Mouse (Mus musculus) heart, adult 2 months (tissue): ENCODE results near the gene Gm49342. TPM values are rescaled to one million over a fixed set of nuclear protein-coding genes. Genes with fewer than 3 reads are reported as not detected.

Experiments
- DNase-seq, 2 experiments: peaks; one replicate each; pipeline ENCODE4 v3.0.0; 2021
- H3K27ac ChIP-seq: fragments of 200-600 bp; 2 replicates; pipeline ENCODE4 v1.8.1; 2022
- H3K27me3 ChIP-seq: fragments of 200-500 bp; 2 replicates; pipeline ENCODE4 v1.6.1; 2012; ENCODE audit warnings: mild to moderate bottlenecking, low read length, inconsistent platforms, mixed read lengths; ENCODE audit not compliant: control insufficient read depth, insufficient read depth
- H3K36me3 ChIP-seq: fragments of 200-500 bp; 2 replicates; pipeline ENCODE4 v1.6.1; 2012; ENCODE audit warnings: low read length, inconsistent platforms; ENCODE audit not compliant: control insufficient read depth, insufficient read depth
- H3K4me1 ChIP-seq: fragments of 200-500 bp; 2 replicates; pipeline ENCODE4 v1.6.1; 2011; ENCODE audit warnings: low read length; ENCODE audit not compliant: control insufficient read depth, insufficient read depth
- H3K4me3 ChIP-seq: fragments of 200-600 bp; 2 replicates; pipeline ENCODE4 v1.8.1; 2022
- H3K79me2 ChIP-seq: fragments of 200-500 bp; replicated peaks from 2 replicates; pipeline ENCODE4 v1.6.1; 2012; ENCODE audit warnings: mild to moderate bottlenecking, inconsistent platforms, low read length, moderate library complexity, mixed read lengths; ENCODE audit not compliant: control insufficient read depth, insufficient read depth
- H3K9ac ChIP-seq: fragments of 200-500 bp; 2 replicates; pipeline ENCODE4 v1.6.1; 2012; ENCODE audit warnings: low read depth, mild to moderate bottlenecking, control low read depth, inconsistent platforms, low read length, mixed read lengths
- CTCF ChIP-seq: fragments of 200-600 bp; IDR thresholded peaks from 2 replicates; pipeline ENCODE4 v1.8.1; 2022; ENCODE audit warnings: antibody characterized with exemption, mild to moderate bottlenecking, moderate library complexity
- EP300 ChIP-seq: fragments of 200-500 bp; IDR thresholded peaks from 2 replicates; pipeline ENCODE4 v1.6.1; 2011; ENCODE audit warnings: low read depth, low read length, control low read depth; ENCODE audit not compliant: insufficient read depth
- POLR2A ChIP-seq: fragments of 200-500 bp; IDR thresholded peaks from 2 replicates; pipeline ENCODE4 v1.6.1; 2011; ENCODE audit warnings: mild to moderate bottlenecking, low read depth, low read length, control low read depth; ENCODE audit not compliant: insufficient read depth
- WGBS: fragments of 180-500 bp; shearing (Covaris S2); methylation state at CpG from one replicate; pipeline ENCODE4 v1.1.7; 2018; 5-methylcytosine and 5-hydroxymethylcytosine counted together
- intact Hi-C: fragments of 180-260 bp; cut with DNase I; formaldehyde crosslinking; loops from one replicate; pipeline ENCODE4 v1.15.1; 2025
- polyA plus RNA-seq: library from polyadenylated mRNA; depleted of rRNA; stranded (reverse); fragments of >200 nt; gene quantifications from 2 replicates; pipeline ENCODE4 v1.2.3, GENCODE M21; 2012; rRNA removed
- total RNA-seq, 2 experiments: library from RNA; stranded (reverse); gene quantifications; 2 replicates each; pipeline ENCODE4 v1.2.3; 2021

Gene Gm49342
- total and polyA plus RNA-seq, 3 experiments, result 11.3 to 13.4 (median 12.1) TPM

- peaks cover 16% of the 10 kb centered on the region for H3K4me1 ChIP-seq
- 68% methylated on average over 8 of the region's 8 CpGs for WGBS
- intact Hi-C loops, result no loop called here
- H3K79me2 ChIP-seq, result no peaks in the 10 kb centered on the region
- TF ChIP-seq EP300 (no peak), CTCF (no peak), POLR2A (no peak)
- H3K36me3 ChIP-seq, result peaks cover 8% of the 10 kb centered on the region; the same call in 1 of the 2 replicates
- H3K27ac ChIP-seq, result peak within 1 kb of the TSS; percentile 89
- H3K27me3 ChIP-seq, result no peaks in the 10 kb centered on the region
- H3K4me3 ChIP-seq, result peak within 1 kb of the TSS; percentile 21
- DNase-seq, result no peak
- peak within 1 kb of the TSS; percentile 63 for H3K9ac ChIP-seq
These were observed 63.0 kb downstream of the Gm49342 start, which contains the start of gene Rnase10 for GRCm38 (mm10) chr14:51007152-51007801. Gene Rnase10, plus strand, starts transcription at chr14:51007751.

- peak; percentile 68 to 81 for DNase-seq
- Histone ChIP-seq H3K36me3 (peaks cover 8% of the 10 kb centered on the region; the same call in 1 of the 2 replicates), H3K4me3 (peak overlapping the region; percentile 21), H3K4me1 (peaks cover 16% of the 10 kb centered on the region), H3K79me2 (no peaks in the 10 kb centered on the region), H3K27me3 (no peaks in the 10 kb centered on the region), H3K27ac (peak overlapping the region; percentile 89), H3K9ac (peak overlapping the region; percentile 63)
- intact Hi-C loops, result loop anchor here (1.0 to 2.0 kb wide), 2 partner anchors 10 to 39 kb away; no protein-coding TSS in a partner anchor
- 11% methylated on average over 13 of the region's 13 CpGs for WGBS
- peak; percentile 24; the same call in 1 of the 2 replicates for TF ChIP-seq POLR2A
- TF ChIP-seq CTCF, result no peak
- TF ChIP-seq EP300, result peak; percentile 48; the same call in 1 of the 2 replicates
These were observed 63.8 kb downstream of the Gm49342 start for GRCm38 (mm10) chr14:51007914-51008713.

- 59% methylated on average over 4 of the region's 4 CpGs for WGBS
- no peak overlapping the region for H3K4me3 ChIP-seq
These were observed 64.5 kb downstream of the Gm49342 start for GRCm38 (mm10) chr14:51008781-51009180.

GRCm38 (mm10) chr14:51009572-51009971, 65.3 kb downstream of the Gm49342 start:
- intact Hi-C loops, result loop anchor here (2.0 kb wide), 1 partner anchor 41 kb away; no protein-coding TSS in a partner anchor

More at GRCm38 (mm10) chr14:51008781-51009180, 64.5 kb downstream of the Gm49342 start:
- Histone ChIP-seq H3K27me3 (no peaks in the 10 kb centered on the region), H3K36me3 (peaks cover 8% of the 10 kb centered on the region; the same call in 1 of the 2 replicates), H3K79me2 (no peaks in the 10 kb centered on the region), H3K27ac (peak overlapping the region; percentile 89), H3K9ac (no peak overlapping the region), H3K4me1 (peaks cover 16% of the 10 kb centered on the region)
- TF ChIP-seq CTCF (no peak), EP300 (no peak), POLR2A (no peak)
- DNase-seq, result no peak
- intact Hi-C loops, result loop anchor here (1.0 to 2.0 kb wide), 2 partner anchors 10 to 40 kb away; no protein-coding TSS in a partner anchor

More at GRCm38 (mm10) chr14:51009572-51009971, 65.3 kb downstream of the Gm49342 start:
- Histone ChIP-seq H3K4me3 (no peak overlapping the region), H3K36me3 (peaks cover 8% of the 10 kb centered on the region; the same call in 1 of the 2 replicates), H3K4me1 (peaks cover 16% of the 10 kb centered on the region), H3K27me3 (no peaks in the 10 kb centered on the region), H3K27ac (peak overlapping the region; percentile 89), H3K9ac (no peak overlapping the region), H3K79me2 (no peaks in the 10 kb centered on the region)
- DNase-seq, result no peak
- TF ChIP-seq EP300, result no peak
- no peak for TF ChIP-seq CTCF
- TF ChIP-seq POLR2A, result no peak
- WGBS, result 86% methylated on average over 6 of the region's 6 CpGs

Other genes with a start within 250 kb of the Gm49342 start
- gene Olfr748, start 237.1 kb upstream of the Gm49342 start, total RNA-seq, result not detected
- gene Olfr748, start 237.1 kb upstream of the Gm49342 start, polyA plus RNA-seq, result not detected in 2 replicates
- gene Olfr749, start 199.4 kb upstream of the Gm49342 start, total RNA-seq, result not detected
- gene Olfr749, start 199.4 kb upstream of the Gm49342 start, polyA plus RNA-seq, result not detected in 2 replicates
- 10 to 100 TPM; 13.2 to 13.9 TPM for gene Ttc5, start 159.0 kb upstream of the Gm49342 start, total RNA-seq
- gene Ttc5, start 159.0 kb upstream of the Gm49342 start, polyA plus RNA-seq, result 13.3 and 18.4 TPM in 2 replicates
- gene Ccnb1ip1, start 136.8 kb upstream of the Gm49342 start, total RNA-seq, result not detected
- not detected in 2 replicates for gene Ccnb1ip1, start 136.8 kb upstream of the Gm49342 start, polyA plus RNA-seq
- gene Parp2, start 136.7 kb upstream of the Gm49342 start, total RNA-seq, result 10 to 100 TPM; 14.7 to 15.6 TPM
- gene Parp2, start 136.7 kb upstream of the Gm49342 start, polyA plus RNA-seq, result 12.5 and 23.2 TPM in 2 replicates
- 10 to 100 TPM; 10.1 to 12.2 TPM for gene Tep1, start 74.0 kb upstream of the Gm49342 start, total RNA-seq
- 11.9 and 14.7 TPM in 2 replicates for gene Tep1, start 74.0 kb upstream of the Gm49342 start, polyA plus RNA-seq
- 10 to 100 TPM; 22.3 to 25.8 TPM for gene Klhl33, start 47.0 kb upstream of the Gm49342 start, total RNA-seq
- gene Klhl33, start 47.0 kb upstream of the Gm49342 start, polyA plus RNA-seq, result 14.4 and 26.7 TPM in 2 replicates
- 10 to 100 TPM; 67.8 to 70.5 TPM for gene Osgep, start 19.6 kb upstream of the Gm49342 start, total RNA-seq
- gene Osgep, start 19.6 kb upstream of the Gm49342 start, polyA plus RNA-seq, result 84.2 and 89.0 TPM in 2 replicates
- gene Apex1, start 19.5 kb upstream of the Gm49342 start, total RNA-seq, result 10 to 100 TPM; 23.2 to 27.4 TPM
- 18.8 and 31.6 TPM in 2 replicates for gene Apex1, start 19.5 kb upstream of the Gm49342 start, polyA plus RNA-seq
- 10 to 100 TPM; 18.6 to 27.8 TPM for gene Pip4p1, start 13.7 kb upstream of the Gm49342 start, total RNA-seq
- 30.5 and 54.4 TPM in 2 replicates for gene Pip4p1, start 13.7 kb upstream of the Gm49342 start, polyA plus RNA-seq
- gene Pnp, start 13.4 kb upstream of the Gm49342 start, total RNA-seq, result 10 to 100 TPM; 14.4 to 18.1 TPM
- gene Pnp, start 13.4 kb upstream of the Gm49342 start, polyA plus RNA-seq, result 17.2 and 25.4 TPM in 2 replicates
- gene Pnp2, start 11.5 kb downstream of the Gm49342 start, total RNA-seq, result under 1 TPM; 0.52 to 0.75 TPM
- 0.53 and 1.1 TPM in 2 replicates for gene Pnp2, start 11.5 kb downstream of the Gm49342 start, polyA plus RNA-seq
- under 1 TPM in 1 of 2 experiments, not detected in 1; 0.61 TPM for gene Rnase10, start 63.2 kb downstream of the Gm49342 start, total RNA-seq
- 0.21 and 0.38 TPM in 2 replicates for gene Rnase10, start 63.2 kb downstream of the Gm49342 start, polyA plus RNA-seq
- gene Rnase9, start 97.4 kb downstream of the Gm49342 start, total RNA-seq, result not detected
- not detected in 2 replicates for gene Rnase9, start 97.4 kb downstream of the Gm49342 start, polyA plus RNA-seq
- gene Rnase11, start 105.6 kb downstream of the Gm49342 start, total RNA-seq, result not detected
- not detected in 2 replicates for gene Rnase11, start 105.6 kb downstream of the Gm49342 start, polyA plus RNA-seq
- not detected for gene Rnase12, start 113.1 kb downstream of the Gm49342 start, total RNA-seq
- not detected in 2 replicates for gene Rnase12, start 113.1 kb downstream of the Gm49342 start, polyA plus RNA-seq
- gene Olfr750, start 129.9 kb downstream of the Gm49342 start, total RNA-seq, result not detected
- gene Olfr750, start 129.9 kb downstream of the Gm49342 start, polyA plus RNA-seq, result not detected in 2 replicates
- gene Rnase4, start 146.6 kb downstream of the Gm49342 start, total RNA-seq, result 10 to 100 TPM; 47.9 to 59.6 TPM
- gene Rnase4, start 146.6 kb downstream of the Gm49342 start, polyA plus RNA-seq, result 90.9 and 123 TPM in 2 replicates
- gene Ang, start 146.6 kb downstream of the Gm49342 start, total RNA-seq, result 10 to 100 TPM in 1 of 2 experiments, 1 to 10 TPM in 1; 5.6 to 10.2 TPM
- 10.8 and 12.1 TPM in 2 replicates for gene Ang, start 146.6 kb downstream of the Gm49342 start, polyA plus RNA-seq
- gene Eddm3b, start 169.9 kb downstream of the Gm49342 start, total RNA-seq, result not detected
- gene Eddm3b, start 169.9 kb downstream of the Gm49342 start, polyA plus RNA-seq, result not detected in 2 replicates
- under 1 TPM; 0.25 to 0.78 TPM for gene Rnase6, start 179.4 kb downstream of the Gm49342 start, total RNA-seq
- 1.9 and 3.5 TPM in 2 replicates for gene Rnase6, start 179.4 kb downstream of the Gm49342 start, polyA plus RNA-seq
- under 1 TPM; 0.42 to 0.84 TPM for gene Rnase1, start 202.3 kb downstream of the Gm49342 start, total RNA-seq
- gene Rnase1, start 202.3 kb downstream of the Gm49342 start, polyA plus RNA-seq, result 0.53 and 0.76 TPM in 2 replicates
- not detected for gene Rnase2b, start 217.7 kb downstream of the Gm49342 start, total RNA-seq
- gene Rnase2b, start 217.7 kb downstream of the Gm49342 start, polyA plus RNA-seq, result not detected in 2 replicates